Mouse (Mus musculus) hindbrain, postnatal 0 days (tissue): ENCODE data around the gene Fmnl2. TPM values are rescaled to one million over a fixed set of nuclear protein-coding genes. Genes with fewer than 3 reads are reported as not detected.

ENCODE experiments used
- ATAC-seq: fragments of 200-750 bp; cut with Nextera tagmentation; 2 replicates; pipeline ENCODE4 v1.8.0; 2017; ENCODE audit warnings: mild to moderate bottlenecking, moderate TSS enrichment, moderate library complexity
- DNase-seq: peaks from one replicate; pipeline ENCODE4 v3.0.0-alpha.2; 2015; ENCODE audit warnings: low spot score
- H3K27ac ChIP-seq: fragments of 300-500 bp; sonication (generic); 2 replicates; pipeline ENCODE4 v1.5.1; 2014; ENCODE audit warnings: mild to moderate bottlenecking
- H3K27me3 ChIP-seq: fragments of 300-500 bp; sonication (generic); 2 replicates; pipeline ENCODE4 v1.6.1; 2014; ENCODE audit warnings: low read length, mixed read lengths; ENCODE audit not compliant: insufficient read depth
- H3K36me3 ChIP-seq: fragments of 300-500 bp; sonication (generic); 2 replicates; pipeline ENCODE4 v1.6.1; 2014; ENCODE audit warnings: low read length, mixed read lengths; ENCODE audit not compliant: insufficient read depth
- H3K4me1 ChIP-seq: fragments of 300-500 bp; sonication (generic); 2 replicates; pipeline ENCODE4 v1.6.1; 2014; ENCODE audit warnings: antibody characterized with exemption, low read length, mixed read lengths; ENCODE audit not compliant: insufficient read depth
- H3K4me2 ChIP-seq: fragments of 300-500 bp; sonication (generic); 2 replicates; pipeline ENCODE4 v1.6.1; 2014; ENCODE audit warnings: low read depth, mild to moderate bottlenecking, low read length, moderate library complexity, mixed read lengths
- H3K4me3 ChIP-seq: fragments of 300-500 bp; sonication (generic); 2 replicates; pipeline ENCODE4 v1.5.1; 2014; ENCODE audit warnings: low read length
- H3K9ac ChIP-seq: fragments of 300-500 bp; sonication (generic); replicated peaks from 2 replicates; pipeline ENCODE4 v1.6.1; 2014; ENCODE audit warnings: mild to moderate bottlenecking, low read length, moderate library complexity, mixed read lengths
- H3K9me3 ChIP-seq: fragments of 300-500 bp; sonication (generic); 2 replicates; pipeline ENCODE4 v1.6.1; 2016; ENCODE audit warnings: low read length, mixed read lengths
- CTCF ChIP-seq: IDR thresholded peaks from 2 replicates; pipeline ENCODE4 v1.5.1; 2016; ENCODE audit warnings: antibody characterized with exemption, control low read depth, low read depth
- WGBS: fragments of 180-500 bp; shearing (Covaris S2); extraction: QIAGEN DNeasy Blood & Tissue Kit; methylation state at CpG from one replicate; pipeline ENCODE4 v1.1.7; 2014; 5-methylcytosine and 5-hydroxymethylcytosine counted together
- polyA plus RNA-seq: library from polyadenylated mRNA; unstranded; fragments of >200 nt; fragmentation: Nextera tagmentation; extraction: Ambion mirVana; gene quantifications from 2 replicates; pipeline ENCODE4 v1.2.1, GENCODE M21; 2015
- total RNA-seq: library from RNA; depleted of rRNA; stranded (reverse); fragments of >200 nt; gene quantifications from 2 replicates; pipeline ENCODE4 v1.2.3, GENCODE M21; 2014

Gene Fmnl2
- total and polyA plus RNA-seq, 2 experiments from 2014 or later, result 9.3 to 27.6 TPM

DNA sequence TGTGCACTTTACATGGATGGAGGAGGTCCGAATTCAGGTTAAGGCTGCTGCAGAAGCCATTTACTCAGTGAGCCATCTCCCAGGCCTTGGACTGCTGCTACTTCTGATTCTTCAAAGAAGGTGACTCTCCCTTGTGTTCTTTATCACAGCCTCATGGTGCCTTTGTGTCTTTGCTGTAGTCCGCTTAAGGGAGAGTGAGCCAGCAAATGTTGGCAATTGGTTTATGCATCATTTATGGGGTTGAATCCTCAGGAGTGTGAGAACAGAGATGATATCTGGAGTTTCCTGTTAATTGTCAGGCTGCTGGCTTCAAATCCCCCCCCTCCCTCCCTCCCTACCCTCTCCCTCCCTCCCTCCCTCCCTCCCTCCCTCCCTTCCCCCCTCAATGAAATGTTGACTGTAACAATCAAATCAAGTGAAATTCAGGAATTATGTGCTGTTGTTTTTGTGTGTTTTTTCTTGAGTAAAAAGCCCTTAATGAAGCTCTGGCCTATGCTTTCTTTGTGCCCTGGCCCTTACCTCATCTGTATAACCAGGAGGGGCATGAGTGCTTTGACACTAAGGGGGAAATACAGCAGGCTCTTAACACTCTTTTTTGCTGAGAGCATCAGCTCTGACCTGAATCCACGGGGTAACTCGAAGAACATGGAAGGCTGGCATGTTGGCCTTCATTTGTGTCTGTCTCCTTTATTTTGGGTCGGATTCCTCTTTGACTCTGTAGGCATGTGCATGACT is 63.2 kb downstream of the Fmnl2 start:
- Histone ChIP-seq H3K9me3 (no peaks in the 10 kb centered on the region), H3K9ac (no peak overlapping the region), H3K4me1 (peaks cover 4% of the 10 kb centered on the region; the same call in 1 of the 2 replicates), H3K4me3 (no peak overlapping the region), H3K27me3 (no peaks in the 10 kb centered on the region), H3K27ac (no peak overlapping the region), H3K36me3 (no peaks in the 10 kb centered on the region), H3K4me2 (no peak overlapping the region)
- ATAC-seq, result no peak
- 85% methylated on average over 5 of the region's 5 CpGs for WGBS
- DNase-seq, result no peak
- TF ChIP-seq CTCF, result no peak

DNA sequence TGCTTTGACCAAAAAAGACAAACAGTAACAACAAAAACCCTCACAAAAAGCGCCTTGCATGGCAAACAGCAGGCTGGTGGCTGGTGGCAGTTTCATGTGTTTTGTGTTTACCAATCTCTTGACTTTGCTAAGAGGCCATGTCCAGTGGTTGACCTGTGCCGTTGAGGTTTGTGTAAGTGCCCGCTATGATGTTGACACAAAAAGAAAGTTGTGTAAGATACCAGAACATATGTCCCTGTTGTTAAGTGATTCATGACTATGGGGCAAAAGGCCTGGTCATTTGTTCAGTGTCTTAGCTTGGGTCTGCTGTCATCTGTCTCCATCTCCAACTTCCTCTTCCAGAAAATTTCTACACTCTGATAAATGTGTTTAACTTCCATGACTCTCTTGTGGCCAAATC is 67.4 kb downstream of the Fmnl2 start:
- Histone ChIP-seq H3K4me3 (no peak overlapping the region), H3K9me3 (no peaks in the 10 kb centered on the region), H3K9ac (no peak overlapping the region), H3K27me3 (no peaks in the 10 kb centered on the region), H3K36me3 (no peaks in the 10 kb centered on the region), H3K4me2 (no peak overlapping the region), H3K4me1 (peaks cover 20% of the 10 kb centered on the region), H3K27ac (no peak overlapping the region)
- ATAC-seq (no peak), DNase-seq (no peak)
- 93% methylated on average over 3 of the region's 3 CpGs for WGBS
- TF ChIP-seq CTCF, result no peak

DNA sequence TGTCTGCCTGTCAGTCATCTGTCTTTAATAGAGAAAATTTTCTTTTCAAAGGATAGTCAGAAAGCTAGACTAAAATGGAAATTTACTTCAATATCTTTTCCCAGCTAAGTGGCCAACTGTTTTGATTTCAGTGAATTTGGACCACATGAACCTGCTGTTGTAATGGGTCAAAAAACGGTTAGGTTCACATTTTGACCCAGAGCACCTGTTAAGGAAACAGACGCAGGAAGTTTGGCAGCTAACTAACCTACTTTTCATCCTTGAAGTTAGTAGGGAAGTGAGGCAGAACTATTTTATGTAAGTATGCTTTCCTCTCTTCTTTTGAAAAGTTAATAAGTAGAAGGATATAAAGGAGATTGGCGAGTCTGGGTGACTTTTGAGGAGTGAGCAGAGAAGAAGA is 69.7 kb downstream of the Fmnl2 start:
- DNase-seq (no peak), ATAC-seq (no peak)
- no peak overlapping the region for H3K9ac ChIP-seq
- peaks cover 22% of the 10 kb centered on the region for H3K4me1 ChIP-seq
- no peaks in the 10 kb centered on the region for H3K9me3 ChIP-seq
- TF ChIP-seq CTCF, result no peak
- 0 out of 2 replicates have a peak overlapping the region, but pooled peaks have one; percentile 17 for H3K27ac ChIP-seq
- no peaks in the 10 kb centered on the region for H3K36me3 ChIP-seq
- H3K27me3 ChIP-seq, result no peaks in the 10 kb centered on the region
- 45% methylated on average over 3 of the region's 3 CpGs for WGBS
- H3K4me3 ChIP-seq, result no peak overlapping the region
- H3K4me2 ChIP-seq, result no peak overlapping the region

DNA sequence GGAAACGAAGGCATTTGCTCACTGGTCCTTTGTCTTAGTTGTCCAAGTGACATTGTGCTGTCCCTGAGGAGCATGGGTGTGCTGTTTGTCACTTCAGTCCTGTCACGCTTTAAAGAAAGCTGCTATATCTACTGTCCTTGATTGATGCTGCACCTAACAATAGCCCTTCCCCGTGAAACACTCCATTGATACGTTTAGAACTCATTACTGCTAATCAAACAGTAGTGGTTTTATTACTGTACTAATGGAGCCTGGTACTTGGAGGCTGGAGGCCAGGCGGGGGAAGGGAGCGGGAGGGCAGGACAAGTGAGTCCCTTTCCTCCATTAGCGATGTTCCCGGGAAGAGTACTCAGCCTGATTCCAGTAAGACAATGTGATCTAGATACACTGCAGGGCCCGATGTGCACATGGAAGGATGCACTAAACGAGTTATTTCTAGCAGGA is 70.2 kb downstream of the Fmnl2 start:
- Histone ChIP-seq H3K9me3 (no peaks in the 10 kb centered on the region), H3K9ac (no peak overlapping the region), H3K4me1 (peaks cover 22% of the 10 kb centered on the region), H3K4me3 (no peak overlapping the region), H3K4me2 (no peak overlapping the region), H3K36me3 (no peaks in the 10 kb centered on the region), H3K27me3 (no peaks in the 10 kb centered on the region), H3K27ac (peak overlapping the region; percentile 64)
- DNase-seq, result peak; percentile 51
- 0 out of 2 replicates have a peak, but pooled peaks have one; percentile 24 for ATAC-seq
- WGBS, result 21% methylated on average over 10 of the region's 10 CpGs
- no peak for TF ChIP-seq CTCF

DNA sequence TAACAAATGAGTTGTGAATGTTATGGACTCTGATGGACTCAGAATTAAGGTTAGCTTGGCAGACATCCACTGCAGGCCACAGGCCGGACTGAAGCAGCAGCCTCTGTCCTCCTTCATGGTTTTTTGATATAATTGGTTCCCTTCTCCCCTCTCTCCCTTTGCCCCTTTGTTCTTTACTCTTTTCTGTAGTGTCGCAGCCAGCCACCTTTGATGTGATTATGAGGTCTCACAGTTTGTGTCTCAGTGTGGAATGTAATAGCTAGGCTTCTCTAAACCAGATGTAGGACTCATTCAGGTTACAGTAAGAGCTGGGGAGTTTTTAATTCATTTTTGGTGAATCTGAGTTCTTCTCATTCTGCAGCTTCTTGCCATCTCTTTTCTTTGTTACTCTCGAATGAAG is 70.7 kb downstream of the Fmnl2 start:
- 39% methylated on average over 3 of the region's 3 CpGs for WGBS
- Histone ChIP-seq H3K27me3 (no peaks in the 10 kb centered on the region), H3K36me3 (no peaks in the 10 kb centered on the region), H3K27ac (peak overlapping the region; percentile 64), H3K9ac (no peak overlapping the region), H3K4me3 (no peak overlapping the region), H3K4me1 (peaks cover 22% of the 10 kb centered on the region), H3K4me2 (no peak overlapping the region), H3K9me3 (no peaks in the 10 kb centered on the region)
- no peak for ATAC-seq
- DNase-seq, result no peak
- TF ChIP-seq CTCF, result no peak

DNA sequence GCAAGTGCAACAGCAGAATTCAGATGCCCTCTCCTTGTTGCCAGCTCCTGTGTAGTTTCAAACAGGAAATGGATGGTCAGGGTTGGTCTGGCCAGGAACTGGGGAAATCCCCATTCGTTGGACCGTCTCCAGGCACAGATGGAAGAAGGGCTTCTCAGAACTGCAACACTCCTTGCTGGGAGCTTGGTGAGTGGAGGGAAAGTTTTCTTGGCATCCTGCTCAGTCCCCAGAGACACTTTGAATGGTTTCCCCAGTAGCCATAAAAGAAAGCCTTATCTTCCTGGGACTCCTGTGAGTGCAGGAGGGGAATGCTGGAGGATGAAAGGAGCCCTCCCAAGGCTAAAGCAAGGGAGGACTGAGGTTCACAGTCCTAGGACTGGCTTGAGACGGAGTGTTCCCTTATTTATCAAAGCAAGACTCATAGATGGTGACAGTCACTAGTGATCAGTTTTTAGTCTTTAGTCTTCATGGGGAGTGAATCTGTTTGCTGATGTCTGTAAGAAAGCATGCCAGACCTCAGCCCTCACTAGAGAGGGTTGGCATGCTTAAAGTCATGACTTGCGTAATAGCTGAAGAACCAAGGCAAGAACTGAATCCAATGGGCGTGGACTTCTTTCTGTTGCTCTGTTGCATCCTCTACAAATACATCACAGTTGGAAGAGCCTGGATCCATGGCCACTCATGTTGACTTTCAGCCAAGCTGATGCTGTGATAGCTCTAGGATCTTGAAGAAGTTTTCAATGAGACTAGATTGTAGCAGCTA is 72.6 kb downstream of the Fmnl2 start:
- Histone ChIP-seq H3K4me2 (no peak overlapping the region), H3K9ac (no peak overlapping the region), H3K4me3 (no peak overlapping the region), H3K9me3 (no peaks in the 10 kb centered on the region), H3K36me3 (no peaks in the 10 kb centered on the region), H3K4me1 (peaks cover 22% of the 10 kb centered on the region), H3K27ac (peak overlapping the region; percentile 54), H3K27me3 (no peaks in the 10 kb centered on the region)
- no peak for TF ChIP-seq CTCF
- WGBS, result 50% methylated on average over 5 of the region's 5 CpGs
- ATAC-seq, result peak; percentile 85
- DNase-seq, result peak; percentile 85
